Mouse (Mus musculus) heart, adult 11 months (tissue): Measurements from ENCODE around the gene Ip6k2.
A peak's percentile ranks its signal among the peaks of the same experiment; 100 is the strongest.

Source experiments
- DNase-seq: peaks from one replicate; pipeline ENCODE4 v3.0.0; 2022

The Ip6k2 gene

DNA sequence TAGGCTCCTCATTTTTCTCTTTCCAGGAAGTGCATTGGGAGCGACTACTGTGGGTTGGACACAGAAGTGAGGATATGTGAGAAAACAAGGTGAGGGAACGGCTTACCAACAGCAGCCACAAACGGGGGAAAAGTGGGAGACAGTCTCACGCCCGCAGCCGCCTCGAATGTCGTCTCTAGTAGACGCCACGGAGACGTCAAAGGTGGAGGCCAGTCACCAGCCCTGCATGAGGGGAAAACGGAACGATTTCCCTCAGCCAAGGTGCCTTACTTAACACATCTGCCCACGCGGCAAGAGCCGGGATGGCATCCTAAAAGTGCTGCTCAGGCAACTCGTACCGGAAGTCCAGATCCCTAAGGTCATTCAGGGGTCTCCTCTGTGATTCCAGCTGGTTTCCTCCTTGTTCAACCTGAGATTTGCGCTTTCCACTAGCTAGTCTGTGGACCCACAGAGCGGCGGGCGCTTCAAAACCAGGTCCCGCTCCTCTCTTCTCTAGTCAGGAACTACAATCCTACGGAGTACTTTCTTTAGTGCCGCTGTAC is 40.6 kb downstream of the Ip6k2 start:
- peak; percentile 78 for DNase-seq

DNA sequence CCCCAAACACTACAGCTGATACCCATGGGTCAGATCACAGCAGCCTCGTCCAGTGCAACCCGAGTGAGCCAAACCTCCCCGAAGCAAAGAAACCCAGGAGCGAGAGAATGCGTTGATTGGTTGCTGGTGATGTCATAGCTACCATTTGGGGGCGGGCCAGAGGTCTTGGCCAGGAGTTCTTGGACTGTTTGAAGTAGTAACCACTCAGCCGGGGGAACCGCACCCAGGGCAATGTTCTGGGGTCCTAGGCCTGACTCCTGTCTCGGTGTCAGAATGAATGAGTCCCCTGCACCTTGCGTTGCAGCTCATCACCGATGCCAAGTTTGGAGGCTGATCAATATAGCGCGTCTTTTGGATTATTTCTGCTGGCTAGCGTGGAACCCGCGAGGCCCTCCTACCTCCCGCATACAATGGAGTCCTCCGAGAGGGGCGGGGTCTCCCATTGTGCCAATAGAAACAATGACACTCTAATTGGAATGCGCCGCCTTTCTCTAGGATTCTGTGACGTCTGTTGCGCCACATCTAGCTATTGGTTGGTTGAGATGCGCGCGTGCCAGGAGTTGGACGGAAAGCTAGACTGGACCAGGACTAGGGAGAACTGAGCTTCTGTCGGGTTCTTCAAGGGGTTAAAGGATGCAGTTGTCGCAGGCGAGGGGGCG is 41.3 kb downstream of the Ip6k2 start:
- DNase-seq, result peak; percentile 88

DNA sequence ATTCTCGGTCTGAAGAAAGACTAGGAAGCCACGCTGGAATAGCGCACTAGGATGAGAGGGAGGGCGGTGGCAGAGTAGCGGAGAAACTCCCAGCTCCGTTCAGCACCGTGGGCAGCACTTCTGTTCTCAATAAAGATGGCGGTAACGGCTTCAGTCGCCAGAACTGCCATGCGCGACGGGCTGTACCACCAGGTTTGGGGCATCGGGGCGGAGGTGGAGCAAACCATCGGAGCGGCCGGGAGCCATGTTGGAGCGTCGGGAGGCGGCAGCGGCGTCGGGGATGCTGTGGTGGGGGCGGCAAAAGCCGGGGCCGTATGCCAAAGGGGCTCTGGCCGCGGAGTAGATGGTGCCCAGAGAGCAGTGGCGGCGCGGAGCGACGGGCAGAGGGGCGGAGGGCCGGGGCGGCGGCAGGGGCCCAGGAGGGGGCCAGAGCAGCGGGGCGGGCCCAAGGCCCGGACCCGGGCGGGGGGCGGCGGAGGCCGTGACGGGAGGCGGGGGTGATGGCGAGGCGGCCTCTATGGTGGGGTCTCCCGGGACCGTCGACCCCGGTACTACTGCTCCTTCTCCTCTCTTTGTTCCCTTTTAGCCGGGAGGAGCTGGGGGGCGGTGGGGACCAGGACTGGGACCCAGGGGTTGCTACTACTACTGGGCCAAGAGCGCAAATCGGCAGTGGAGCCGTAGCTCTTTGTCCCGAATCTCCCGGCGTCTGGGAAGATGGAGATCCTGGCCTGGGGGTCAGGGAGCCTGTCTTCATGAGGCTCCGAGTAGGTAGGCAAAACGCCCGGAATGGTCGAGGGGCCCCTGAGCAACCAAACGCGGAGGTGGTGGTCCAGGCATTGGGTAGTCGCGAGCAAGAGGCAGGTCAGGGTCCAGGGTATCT is 42.5 kb downstream of the Ip6k2 start, which contains the start of gene Celsr3:
TSS of gene Celsr3 (plus strand) at position 501 of the 880 bp plus-strand sequence.
- peak; percentile 77 for DNase-seq

DNA sequence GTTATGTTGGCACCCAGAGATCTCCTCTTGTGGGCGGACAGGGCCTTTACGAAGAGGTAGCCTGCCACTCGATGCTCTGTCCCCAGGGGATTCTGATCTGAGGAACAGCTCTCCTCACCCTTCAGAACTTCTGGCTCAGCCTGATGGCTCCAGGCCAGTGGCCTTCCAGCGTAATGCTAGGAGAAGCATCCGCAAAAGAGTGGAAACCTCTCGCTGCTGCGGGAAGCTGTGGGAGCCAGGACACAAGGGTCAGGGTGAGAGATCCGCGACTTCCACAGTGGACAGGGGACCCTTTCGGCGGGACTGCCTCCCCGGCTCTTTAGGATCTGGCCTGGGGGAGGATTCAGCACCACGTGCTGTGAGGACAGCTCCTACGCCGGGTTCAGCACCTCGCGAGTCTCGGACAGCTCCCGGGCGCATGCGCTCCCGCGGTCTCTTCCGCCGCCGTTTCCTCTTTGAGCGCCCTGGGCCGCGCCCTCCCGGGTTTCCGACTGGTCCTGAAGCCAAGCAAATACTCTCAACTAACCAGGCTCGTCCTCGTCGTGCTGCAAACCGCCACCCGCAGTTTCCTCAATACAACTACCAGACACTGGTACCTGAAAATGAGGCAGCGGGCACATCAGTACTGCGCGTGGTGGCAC is 43.2 kb downstream of the Ip6k2 start:
- DNase-seq, result peak; percentile 96

DNA sequence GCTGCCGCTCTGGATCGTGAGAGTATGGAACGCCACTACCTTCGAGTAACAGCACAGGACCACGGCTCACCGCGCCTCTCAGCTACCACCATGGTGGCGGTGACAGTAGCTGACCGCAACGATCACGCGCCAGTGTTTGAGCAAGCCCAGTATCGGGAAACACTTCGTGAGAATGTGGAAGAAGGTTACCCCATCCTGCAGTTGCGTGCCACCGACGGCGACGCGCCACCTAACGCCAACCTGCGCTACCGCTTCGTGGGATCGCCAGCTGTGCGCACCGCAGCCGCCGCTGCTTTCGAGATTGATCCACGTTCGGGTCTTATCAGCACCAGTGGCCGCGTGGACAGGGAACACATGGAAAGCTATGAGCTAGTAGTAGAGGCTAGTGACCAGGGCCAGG is 43.9 kb downstream of the Ip6k2 start:
- DNase-seq, result no peak

DNA sequence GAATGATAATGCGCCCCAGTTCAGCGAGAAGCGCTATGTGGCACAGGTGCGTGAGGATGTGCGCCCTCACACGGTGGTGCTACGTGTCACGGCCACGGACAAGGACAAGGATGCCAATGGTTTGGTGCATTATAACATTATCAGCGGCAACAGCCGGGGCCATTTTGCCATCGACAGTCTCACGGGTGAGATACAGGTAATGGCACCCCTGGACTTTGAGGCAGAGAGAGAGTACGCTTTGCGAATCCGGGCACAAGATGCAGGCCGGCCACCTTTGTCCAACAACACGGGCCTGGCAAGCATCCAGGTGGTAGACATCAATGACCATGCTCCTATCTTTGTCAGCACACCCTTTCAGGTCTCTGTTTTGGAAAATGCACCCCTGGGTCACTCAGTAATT is 44.3 kb downstream of the Ip6k2 start:
- DNase-seq, result peak; percentile 86

DNA sequence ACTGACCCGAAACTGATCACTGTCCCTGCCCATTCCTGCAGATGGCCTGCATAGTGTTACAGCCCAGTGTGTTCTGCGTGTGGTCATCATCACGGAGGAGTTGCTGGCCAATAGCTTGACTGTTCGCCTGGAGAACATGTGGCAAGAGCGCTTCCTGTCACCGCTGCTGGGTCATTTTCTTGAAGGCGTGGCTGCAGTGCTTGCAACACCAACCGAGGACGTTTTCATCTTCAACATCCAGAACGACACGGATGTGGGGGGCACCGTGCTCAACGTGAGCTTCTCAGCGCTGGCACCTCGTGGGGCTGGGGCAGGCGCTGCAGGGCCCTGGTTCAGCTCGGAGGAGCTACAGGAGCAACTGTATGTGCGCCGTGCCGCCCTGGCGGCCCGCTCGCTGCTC is 48.0 kb downstream of the Ip6k2 start:
- DNase-seq, result no peak

DNA sequence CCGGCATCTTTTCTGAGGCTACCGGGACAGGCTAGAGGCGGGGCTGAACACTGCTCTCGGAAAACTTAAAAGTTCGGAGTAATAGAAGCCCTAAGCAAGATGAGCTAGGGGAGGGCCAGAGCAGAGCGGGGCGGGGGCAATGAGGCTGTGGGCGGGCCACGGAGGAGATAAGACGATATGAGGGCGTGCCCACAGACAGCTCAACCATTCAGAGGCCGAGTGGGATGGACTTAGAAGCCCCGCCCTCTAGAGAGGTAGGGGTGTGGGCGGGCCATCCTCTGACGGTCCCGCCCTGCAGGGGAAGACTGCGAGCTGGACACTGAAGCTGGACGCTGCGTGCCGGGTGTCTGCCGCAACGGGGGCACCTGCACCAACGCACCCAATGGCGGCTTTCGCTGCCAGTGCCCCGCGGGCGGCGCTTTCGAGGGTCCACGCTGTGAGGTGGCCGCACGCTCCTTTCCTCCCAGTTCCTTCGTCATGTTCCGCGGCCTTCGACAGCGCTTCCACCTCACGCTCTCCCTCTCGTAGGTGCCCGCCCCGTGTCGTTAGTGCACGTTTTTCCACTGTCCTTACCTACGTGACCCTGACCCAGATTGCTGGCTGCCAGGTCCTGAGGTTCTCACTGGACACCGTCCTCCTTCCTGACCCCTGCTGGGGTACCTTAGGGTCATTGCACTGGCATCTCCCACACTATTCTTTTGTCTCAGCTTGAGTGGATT is 49.0 kb downstream of the Ip6k2 start:
- DNase-seq, result peak; percentile 99

DNA sequence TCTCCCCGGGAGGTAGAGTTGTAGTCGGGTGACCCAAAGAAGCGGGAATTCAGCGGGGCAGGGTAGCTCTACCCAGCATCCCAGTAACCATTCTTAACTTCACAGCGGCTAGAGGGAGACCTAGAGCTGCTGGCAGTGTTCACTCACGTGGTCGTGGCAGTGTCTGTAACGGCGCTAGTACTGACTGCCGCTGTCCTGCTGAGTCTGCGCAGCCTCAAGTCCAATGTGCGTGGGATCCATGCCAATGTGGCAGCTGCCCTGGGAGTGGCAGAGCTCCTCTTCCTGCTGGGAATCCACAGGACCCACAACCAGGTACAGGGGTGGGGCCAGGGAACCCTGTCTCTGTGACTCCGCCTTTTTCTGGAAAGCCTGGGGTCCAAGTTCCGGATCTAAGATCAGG is 59.4 kb downstream of the Ip6k2 start:
- DNase-seq, result peak; percentile 96

DNA sequence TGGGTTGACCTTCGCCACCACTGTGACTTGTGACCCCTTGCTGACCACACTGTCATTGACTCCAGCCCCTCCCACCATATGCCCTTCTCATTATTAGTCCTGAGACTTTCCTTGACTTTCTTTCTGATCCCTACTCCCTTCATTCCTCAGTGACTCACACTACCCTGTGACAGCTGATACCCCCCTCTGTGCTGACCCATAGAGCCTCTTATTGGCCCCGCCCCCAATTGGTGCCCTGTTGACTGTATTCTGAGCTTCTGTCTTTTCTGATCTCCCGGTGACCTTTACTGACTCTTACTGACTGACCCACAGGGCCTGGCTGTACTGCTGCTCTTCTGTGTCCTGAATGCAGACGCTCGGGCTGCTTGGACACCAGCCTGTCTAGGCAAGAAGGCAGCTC is 61.8 kb downstream of the Ip6k2 start:
- DNase-seq, result no peak

DNA sequence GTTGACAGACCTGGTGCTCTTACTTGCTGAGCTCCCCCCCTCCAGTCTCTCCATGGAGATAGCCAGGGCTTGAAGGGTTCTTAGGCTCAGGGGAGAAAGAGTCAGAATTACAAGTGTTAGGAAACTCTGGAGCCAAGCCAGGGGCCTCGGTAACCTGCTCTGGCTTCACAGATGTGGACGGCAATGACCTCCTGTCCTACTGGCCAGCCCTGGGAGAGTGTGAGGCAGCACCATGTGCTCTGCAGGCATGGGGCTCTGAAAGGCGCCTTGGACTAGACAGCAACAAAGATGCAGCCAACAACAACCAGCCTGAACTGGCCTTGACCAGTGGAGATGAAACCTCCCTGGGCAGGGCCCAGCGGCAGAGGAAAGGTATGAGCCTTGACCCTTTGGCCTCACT is 63.8 kb downstream of the Ip6k2 start:
- DNase-seq, result no peak

DNA sequence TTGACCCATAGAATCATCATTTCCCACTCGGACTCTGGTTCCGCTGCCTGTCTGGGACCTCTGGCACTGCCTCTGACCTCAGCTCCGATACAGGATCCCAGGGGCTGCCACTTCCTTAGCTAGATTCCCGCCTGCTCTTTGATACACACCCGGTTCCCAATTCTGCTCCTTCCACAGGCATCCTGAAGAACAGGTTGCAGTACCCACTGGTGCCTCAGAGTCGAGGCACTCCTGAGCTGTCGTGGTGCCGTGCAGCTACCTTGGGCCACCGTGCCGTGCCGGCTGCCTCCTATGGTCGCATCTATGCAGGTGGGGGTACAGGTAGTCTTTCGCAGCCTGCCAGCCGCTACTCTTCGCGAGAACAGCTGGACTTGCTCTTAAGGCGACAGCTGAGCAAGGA is 64.8 kb downstream of the Ip6k2 start:
- DNase-seq, result no peak

DNA sequence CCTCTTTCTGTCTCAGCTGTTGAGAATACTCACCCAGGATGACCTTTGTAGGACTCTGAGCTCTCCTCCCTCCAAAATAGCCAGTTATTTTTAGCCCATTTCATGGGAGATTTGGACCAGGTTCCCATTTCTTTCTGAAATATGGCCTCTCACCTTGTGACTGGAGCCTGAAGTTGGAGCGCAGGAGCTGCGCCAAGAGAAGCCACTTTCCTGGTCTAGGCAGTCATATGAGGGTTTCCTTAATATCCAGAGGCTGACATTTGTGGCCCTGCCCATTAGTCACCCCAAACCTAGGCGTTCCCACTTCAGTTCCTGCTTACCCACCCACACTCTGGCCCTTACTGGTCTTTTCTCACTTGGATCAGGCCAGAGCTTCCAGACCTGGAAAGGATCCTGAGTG is 69.4 kb downstream of the Ip6k2 start, which contains the start of gene Slc26a6:
TSS of gene Slc26a6 (plus strand) at position 308 of the 400 bp plus-strand sequence.
- DNase-seq, result peak; percentile 97

DNA sequence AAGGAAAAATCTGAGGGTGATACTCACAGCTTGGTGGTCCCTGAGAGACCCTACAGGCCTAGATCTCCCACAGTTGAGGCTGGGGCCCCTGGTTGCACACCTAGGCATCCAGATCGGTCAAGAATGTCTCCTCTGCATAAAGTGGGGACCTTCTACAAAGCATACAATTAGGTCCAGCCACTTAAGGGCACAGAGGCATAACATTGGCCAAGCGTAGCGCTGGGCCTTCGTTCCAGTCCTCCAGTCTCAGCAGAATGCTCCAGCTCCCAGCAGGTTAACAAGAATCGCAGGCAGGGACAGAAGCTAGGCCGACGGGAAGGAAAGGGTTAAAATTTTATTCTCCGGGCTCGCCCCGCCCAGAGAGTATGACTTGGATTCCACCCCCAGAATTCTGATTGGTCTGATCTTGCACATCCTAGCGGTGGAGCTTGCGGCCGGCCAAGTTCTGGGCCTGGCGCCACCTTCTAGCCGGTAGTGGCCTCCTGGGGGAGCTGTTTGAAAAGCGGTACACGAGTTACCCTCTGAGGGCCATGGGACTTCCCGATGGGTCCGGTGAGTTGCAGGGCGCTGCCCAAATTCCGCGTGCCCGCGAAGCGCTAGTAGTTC is 70.1 kb downstream of the Ip6k2 start:
- DNase-seq, result peak; percentile 100

DNA sequence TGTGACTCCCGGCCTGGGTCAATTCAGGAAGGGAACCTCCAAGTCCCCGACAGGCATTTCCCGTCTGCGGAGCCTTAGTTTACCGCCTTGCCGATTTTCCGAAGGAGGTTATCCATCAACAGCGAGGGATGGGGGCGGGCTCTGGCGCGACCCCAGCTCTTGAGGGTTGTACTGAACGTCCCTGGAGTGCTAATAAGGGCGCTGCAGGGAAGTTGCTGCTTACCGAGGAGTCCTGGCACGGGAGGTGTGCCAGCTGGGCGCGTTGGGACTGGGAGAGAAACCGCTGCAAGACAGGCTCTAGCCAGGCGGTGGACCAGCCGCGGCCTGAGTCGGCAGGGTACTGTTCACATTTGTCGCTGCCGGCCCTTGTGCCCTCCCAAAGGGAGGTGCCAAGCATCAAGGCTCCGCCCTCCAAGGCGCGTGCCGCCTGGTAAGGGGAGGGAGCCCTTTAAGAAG is 70.7 kb downstream of the Ip6k2 start:
- peak; percentile 99 for DNase-seq

DNA sequence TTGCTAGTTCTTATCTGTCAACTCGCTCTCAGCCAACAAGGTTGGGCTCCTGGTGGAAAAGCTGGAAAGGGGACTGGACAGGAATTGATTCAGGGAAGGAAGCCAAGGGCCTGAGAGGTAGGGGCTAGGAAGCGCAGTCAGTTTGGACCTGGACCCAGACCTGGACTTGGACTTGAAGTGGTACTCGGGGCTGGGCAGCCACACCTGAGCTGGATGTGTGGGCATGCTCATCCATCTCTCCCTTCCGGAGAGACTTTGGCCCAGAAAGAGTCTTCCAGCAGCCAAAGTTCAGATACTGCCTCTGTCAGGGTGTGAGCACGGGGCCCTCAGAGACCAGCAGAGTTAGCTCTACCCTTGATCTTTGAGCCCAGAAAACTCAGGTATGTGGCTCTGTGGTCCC is 71.7 kb downstream of the Ip6k2 start:
- no peak for DNase-seq
